Mouse (Mus musculus): Measurements from ENCODE around the gene Fgfr2.

GRCm38 (mm10) chr7:132597251-132598041 is 525.7 kb downstream of the Fgfr2 start:
- TF ChIP-seq CTCF (IDR thresholded peaks at IDR 0.05; ENCODE audit: borderline replicate concordance, insufficient read depth, low read length): no peak
- TF ChIP-seq POLR2A (IDR thresholded peaks at IDR 0.05; ENCODE audit: low read depth, low read length): no peak
